Mouse (Mus musculus) CH12.LX (cell line): ENCODE measurements around the gene 4930535I16Rik. TPM values are rescaled to one million over a fixed set of nuclear protein-coding genes. Genes with fewer than 3 reads are reported as not detected.

Source experiments
- DNase-seq: peaks from one replicate; pipeline ENCODE4 v3.0.0-alpha.2; 2013; ENCODE audit errors: extremely low read depth
- H3K27ac ChIP-seq: 2 replicates; pipeline ENCODE4 v1.5.1; 2012; ENCODE audit warnings: low read depth, mild to moderate bottlenecking, control low read depth, moderate library complexity; ENCODE audit not compliant: insufficient read depth
- H3K27me3 ChIP-seq: replicated peaks from 2 replicates; pipeline ENCODE3; 2012; ENCODE audit warnings: inconsistent platforms
- H3K36me3 ChIP-seq, 2 experiments: replicated peaks in 1 of 2; 2 replicates each; pipeline versions ENCODE3 to v1.6.1; 2012; ENCODE audit warnings: inconsistent platforms in 1 of 2, low read length in 1 of 2, mild to moderate bottlenecking in 1 of 2, mixed read lengths in 1 of 2, moderate library complexity in 1 of 2; ENCODE audit not compliant: control insufficient read depth in 1 of 2, insufficient read depth in 1 of 2
- H3K4me1 ChIP-seq, 2 experiments: 2 replicates each; pipeline ENCODE4 v1.6.1; 2012; ENCODE audit warnings: inconsistent platforms in 1 of 2, moderate library complexity in 1 of 2; ENCODE audit not compliant: insufficient read depth in 2 of 2, control insufficient read depth in 1 of 2
- H3K4me2 ChIP-seq: 2 replicates; pipeline ENCODE4 v1.6.1; 2012; ENCODE audit warnings: low read depth, mild to moderate bottlenecking, control low read depth; ENCODE audit not compliant: poor library complexity, insufficient read depth, severe bottlenecking
- H3K4me3 ChIP-seq, 3 experiments: fragments of 150-350 bp in 1 of 3; sonication (generic) in 1 of 3; replicated peaks in 1 of 3; 2 replicates each; pipeline versions ENCODE3 to v1.5.1; 2011 to 2012; ENCODE audit warnings: low read depth in 2 of 3, low read length in 2 of 3, mild to moderate bottlenecking in 2 of 3, moderate library complexity in 2 of 3, control low read depth in 1 of 3, improper control_type of control experiment in 1 of 3, inconsistent platforms in 1 of 3, mixed read lengths in 1 of 3; ENCODE audit not compliant: poor library complexity in 1 of 3
- H3K79me2 ChIP-seq: replicated peaks from 2 replicates; pipeline ENCODE4 v1.6.1; 2012; ENCODE audit warnings: mild to moderate bottlenecking, moderate library complexity; ENCODE audit not compliant: control insufficient read depth, poor library complexity, insufficient read depth, severe bottlenecking; ENCODE audit errors: extremely low read depth
- H3K9ac ChIP-seq: 2 replicates; pipeline ENCODE4 v1.6.1; 2012; ENCODE audit warnings: low read depth, mild to moderate bottlenecking, control low read depth, moderate library complexity; ENCODE audit not compliant: insufficient read depth
- H3K9me3 ChIP-seq: replicated peaks from 2 replicates; pipeline ENCODE3; 2012; ENCODE audit warnings: low read length, inconsistent platforms, mixed read lengths
- E2F4 ChIP-seq: IDR thresholded peaks from 2 replicates; pipeline ENCODE4 v1.6.1; 2011; ENCODE audit warnings: low read depth, low read length, improper control_type of control experiment; ENCODE audit not compliant: insufficient replicate concordance
- ELF1 ChIP-seq: IDR thresholded peaks from 2 replicates; pipeline ENCODE4 v1.6.1; 2014; ENCODE audit warnings: low read depth, mild to moderate bottlenecking, inconsistent platforms, low read length, improper control_type of control experiment
- EP300 ChIP-seq: IDR thresholded peaks from 2 replicates; pipeline ENCODE4 v1.6.1; 2011; ENCODE audit warnings: low read length, improper control_type of control experiment
- ETS1 ChIP-seq: conservative IDR thresholded peaks from 2 replicates; pipeline ENCODE4 v1.6.1; 2012; ENCODE audit warnings: low read depth, mild to moderate bottlenecking, inconsistent platforms, low read length, improper control_type of control experiment, moderate library complexity
- IRF4 ChIP-seq: IDR thresholded peaks from 2 replicates; pipeline ENCODE4 v1.6.1; 2014; ENCODE audit warnings: low read depth, mild to moderate bottlenecking, inconsistent platforms, low read length, improper control_type of control experiment
- JUN ChIP-seq: IDR thresholded peaks from 2 replicates; pipeline ENCODE4 v1.6.1; 2011; ENCODE audit warnings: low read depth, mild to moderate bottlenecking, low read length, improper control_type of control experiment, moderate library complexity; ENCODE audit not compliant: insufficient read depth
- KAT2A ChIP-seq: IDR thresholded peaks from 2 replicates; pipeline ENCODE4 v1.6.1; 2012; ENCODE audit warnings: low read length, improper control_type of control experiment, inconsistent platforms; ENCODE audit not compliant: insufficient replicate concordance
- MAFK ChIP-seq: IDR thresholded peaks from 2 replicates; pipeline ENCODE4 v1.6.1; 2011; ENCODE audit warnings: low read length, improper control_type of control experiment; ENCODE audit not compliant: insufficient replicate concordance
- MAX ChIP-seq: IDR thresholded peaks from 2 replicates; pipeline ENCODE4 v1.6.1; 2011; ENCODE audit warnings: low read length, improper control_type of control experiment
- MEF2A ChIP-seq: IDR thresholded peaks from 2 replicates; pipeline ENCODE4 v1.6.1; 2014; ENCODE audit warnings: low read depth, mild to moderate bottlenecking, inconsistent platforms, low read length, improper control_type of control experiment, borderline replicate concordance
- MXI1 ChIP-seq: IDR thresholded peaks from 2 replicates; pipeline ENCODE4 v1.6.1; 2011; ENCODE audit warnings: mild to moderate bottlenecking, low read depth, low read length, improper control_type of control experiment
- MYC ChIP-seq: IDR thresholded peaks from 2 replicates; pipeline ENCODE4 v1.6.1; 2011; ENCODE audit warnings: low read depth, mild to moderate bottlenecking, improper control_type of control experiment, low read length
- NELFE ChIP-seq: IDR thresholded peaks from 2 replicates; pipeline ENCODE4 v1.6.1; 2011; ENCODE audit warnings: low read depth, low read length, improper control_type of control experiment
- POLR2A ChIP-seq: IDR thresholded peaks from 2 replicates; pipeline ENCODE4 v1.6.1; 2011; ENCODE audit warnings: low read depth, mild to moderate bottlenecking, improper control_type of control experiment, low read length
- POLR2AphosphoS2 ChIP-seq: IDR thresholded peaks from 2 replicates; pipeline ENCODE4 v1.6.1; 2011; ENCODE audit warnings: low read depth, low read length, improper control_type of control experiment
- RAD21 ChIP-seq: IDR thresholded peaks from 2 replicates; pipeline ENCODE4 v1.6.1; 2011; ENCODE audit warnings: low read depth, mild to moderate bottlenecking, low read length, improper control_type of control experiment, moderate library complexity
- RCOR1 ChIP-seq: conservative IDR thresholded peaks from 2 replicates; pipeline ENCODE4 v1.6.1; 2012; ENCODE audit warnings: low read depth, mild to moderate bottlenecking, inconsistent platforms, low read length, improper control_type of control experiment
- SIN3A ChIP-seq: IDR thresholded peaks from 2 replicates; pipeline ENCODE4 v1.6.1; 2012; ENCODE audit warnings: low read length, improper control_type of control experiment, inconsistent platforms
- TCF12 ChIP-seq: IDR thresholded peaks from 2 replicates; pipeline ENCODE4 v1.6.1; 2014; ENCODE audit warnings: low read depth, mild to moderate bottlenecking, inconsistent platforms, low read length, improper control_type of control experiment
- UBTF ChIP-seq: IDR thresholded peaks from 2 replicates; pipeline ENCODE4 v1.6.1; 2012; ENCODE audit warnings: low read depth, mild to moderate bottlenecking, inconsistent platforms, low read length, improper control_type of control experiment, moderate library complexity
- USF1 ChIP-seq: IDR thresholded peaks from 2 replicates; pipeline ENCODE4 v1.6.1; 2014; ENCODE audit warnings: low read depth, mild to moderate bottlenecking, inconsistent platforms, low read length, improper control_type of control experiment
- USF2 ChIP-seq: conservative IDR thresholded peaks from 2 replicates; pipeline ENCODE4 v1.6.1; 2011; ENCODE audit warnings: low read depth, low read length, improper control_type of control experiment
- ZC3H11A ChIP-seq: IDR thresholded peaks from 2 replicates; pipeline ENCODE4 v1.6.1; 2012; ENCODE audit warnings: low read depth, mild to moderate bottlenecking, inconsistent platforms, low read length, improper control_type of control experiment
- ZNF384 ChIP-seq: IDR thresholded peaks from 2 replicates; pipeline ENCODE4 v1.6.1; 2012; ENCODE audit warnings: low read depth, low read length, improper control_type of control experiment, inconsistent platforms
- dilution Hi-C: fragments of 300-500 bp; cut with MboI; formaldehyde crosslinking; loops from 2 replicates; pipeline ENCODE4 v1.14.3; 2020; ENCODE audit warnings: low sequenced_read_pairs; ENCODE audit not compliant: extremely low pct_unique_long_range_greater_than_20kb, extremely low pct_ligation_motif_present
- in situ Hi-C: fragments of 300-500 bp; cut with MboI; formaldehyde crosslinking; loops from 3 replicates; pipeline ENCODE4 v1.14.3; 2019; ENCODE audit warnings: low sequenced_read_pairs, low pct_ligation_motif_present, low pct_unique_long_range_greater_than_20kb, mixed read lengths
- polyA plus RNA-seq: library from polyadenylated mRNA; unstranded; fragments of >175 nt; gene quantifications from 2 replicates; pipeline ENCODE4 v1.2.1, GENCODE M21; 2012; ENCODE audit warnings: low read depth; ENCODE audit not compliant: insufficient read length
- total RNA-seq, 2 experiments: library from RNA; depleted of rRNA; stranded (reverse); fragments of 300-350 nt in 1 of 2; fragments of >200 nt in 1 of 2; gene quantifications; 2 replicates each; pipeline ENCODE4 v1.2.3; 2012 to 2014

4930535I16Rik gene
- total and polyA plus RNA-seq, 3 experiments = 2.1 TPM; not detected in 2

GRCm38 (mm10) chr4:123927961-123928360, 10.1 kb upstream of the 4930535I16Rik start:
- in situ Hi-C loops (no loop called here), dilution Hi-C loops (no loop called here)
- peaks cover 7 to 24% of the 10 kb centered on the region in 2 experiments; a peak in 3 of 4 replicates for H3K4me1 ChIP-seq
- peak overlapping the region; percentile 2; the same call in 1 of the 2 replicates for H3K27ac ChIP-seq
- no peaks in the 10 kb centered on the region for H3K9me3 ChIP-seq
- TF ChIP-seq IRF4 (peak; percentile 76), MEF2A (peak; percentile 90), POLR2AphosphoS2 (no peak), USF2 (no peak), MAFK (no peak), SIN3A (peak; percentile 94), TCF12 (peak; percentile 53; the same call in 1 of the 2 replicates), MAX (peak; percentile 51; the same call in 1 of the 2 replicates), UBTF (no peak), RAD21 (no peak), ZNF384 (no peak), ZC3H11A (no peak), E2F4 (no peak), JUN (peak; percentile 59), USF1 (peak; percentile 16), KAT2A (no peak), POLR2A (no peak), MXI1 (0 out of 2 replicates have a peak, but pooled peaks have one; percentile 59), NELFE (no peak), EP300 (peak; percentile 73), MYC (peak; percentile 66; the same call in 1 of the 2 replicates), ETS1 (peak; percentile 100), ELF1 (0 out of 2 replicates have a peak, but pooled peaks have one; percentile 61), RCOR1 (no peak)
- peak overlapping the region; percentile 85 for H3K4me2 ChIP-seq
- no peaks in the 10 kb centered on the region for H3K27me3 ChIP-seq
- H3K79me2 ChIP-seq = no peaks in the 10 kb centered on the region
- H3K4me3 ChIP-seq = no peak overlapping the region
- no peak overlapping the region for H3K9ac ChIP-seq
- peak; percentile 72 for DNase-seq
- peaks cover 42 to 79% of the 10 kb centered on the region in 2 experiments for H3K36me3 ChIP-seq
